Mouse (Mus musculus) heart, adult 2 months (tissue): ENCODE measurements around the gene Slc25a28. TPM values are rescaled to one million over a fixed set of nuclear protein-coding genes. Genes with fewer than 3 reads are reported as not detected.
A peak's percentile ranks its signal among the peaks of the same experiment; 100 is the strongest.

Experiments used
- DNase-seq, 2 experiments: peaks; one replicate each; pipeline ENCODE4 v3.0.0; 2021
- H3K27ac ChIP-seq: fragments of 200-600 bp; 2 replicates; pipeline ENCODE4 v1.8.1; 2022
- H3K27me3 ChIP-seq: fragments of 200-500 bp; 2 replicates; pipeline ENCODE4 v1.6.1; 2012; ENCODE audit warnings: mild to moderate bottlenecking, low read length, inconsistent platforms, mixed read lengths; ENCODE audit not compliant: control insufficient read depth, insufficient read depth
- H3K36me3 ChIP-seq: fragments of 200-500 bp; 2 replicates; pipeline ENCODE4 v1.6.1; 2012; ENCODE audit warnings: low read length, inconsistent platforms; ENCODE audit not compliant: control insufficient read depth, insufficient read depth
- H3K4me1 ChIP-seq: fragments of 200-500 bp; 2 replicates; pipeline ENCODE4 v1.6.1; 2011; ENCODE audit warnings: low read length; ENCODE audit not compliant: control insufficient read depth, insufficient read depth
- H3K4me3 ChIP-seq: fragments of 200-600 bp; 2 replicates; pipeline ENCODE4 v1.8.1; 2022
- H3K79me2 ChIP-seq: fragments of 200-500 bp; replicated peaks from 2 replicates; pipeline ENCODE4 v1.6.1; 2012; ENCODE audit warnings: mild to moderate bottlenecking, inconsistent platforms, low read length, moderate library complexity, mixed read lengths; ENCODE audit not compliant: control insufficient read depth, insufficient read depth
- H3K9ac ChIP-seq: fragments of 200-500 bp; 2 replicates; pipeline ENCODE4 v1.6.1; 2012; ENCODE audit warnings: low read depth, mild to moderate bottlenecking, control low read depth, inconsistent platforms, low read length, mixed read lengths
- CTCF ChIP-seq: fragments of 200-600 bp; IDR thresholded peaks from 2 replicates; pipeline ENCODE4 v1.8.1; 2022; ENCODE audit warnings: antibody characterized with exemption, mild to moderate bottlenecking, moderate library complexity
- EP300 ChIP-seq: fragments of 200-500 bp; IDR thresholded peaks from 2 replicates; pipeline ENCODE4 v1.6.1; 2011; ENCODE audit warnings: low read depth, low read length, control low read depth; ENCODE audit not compliant: insufficient read depth
- POLR2A ChIP-seq: fragments of 200-500 bp; IDR thresholded peaks from 2 replicates; pipeline ENCODE4 v1.6.1; 2011; ENCODE audit warnings: mild to moderate bottlenecking, low read depth, low read length, control low read depth; ENCODE audit not compliant: insufficient read depth
- whole genome bisulfite sequencing: fragments of 180-500 bp; shearing (Covaris S2); methylation state at CpG from one replicate; pipeline ENCODE4 v1.1.7; 2018; 5-methylcytosine and 5-hydroxymethylcytosine counted together
- intact Hi-C: fragments of 180-260 bp; cut with DNase I; formaldehyde crosslinking; loops from one replicate; pipeline ENCODE4 v1.15.1; 2025
- microRNA-seq, 2 experiments: library from miRNA; unstranded; fragments of <30 nt; microRNA quantifications; one replicate each; pipeline ENCODE4 v1.2.0; 2021
- polyA plus RNA-seq: library from polyadenylated mRNA; depleted of rRNA; stranded (reverse); fragments of >200 nt; gene quantifications from 2 replicates; pipeline ENCODE4 v1.2.3, GENCODE M21; 2012; rRNA removed
- total RNA-seq, 2 experiments: library from RNA; stranded (reverse); gene quantifications; 2 replicates each; pipeline ENCODE4 v1.2.3; 2021

The Slc25a28 gene
- total and polyA plus RNA-seq, 3 experiments, result 23.3 to 48.3 (median 31.7) TPM

DNA sequence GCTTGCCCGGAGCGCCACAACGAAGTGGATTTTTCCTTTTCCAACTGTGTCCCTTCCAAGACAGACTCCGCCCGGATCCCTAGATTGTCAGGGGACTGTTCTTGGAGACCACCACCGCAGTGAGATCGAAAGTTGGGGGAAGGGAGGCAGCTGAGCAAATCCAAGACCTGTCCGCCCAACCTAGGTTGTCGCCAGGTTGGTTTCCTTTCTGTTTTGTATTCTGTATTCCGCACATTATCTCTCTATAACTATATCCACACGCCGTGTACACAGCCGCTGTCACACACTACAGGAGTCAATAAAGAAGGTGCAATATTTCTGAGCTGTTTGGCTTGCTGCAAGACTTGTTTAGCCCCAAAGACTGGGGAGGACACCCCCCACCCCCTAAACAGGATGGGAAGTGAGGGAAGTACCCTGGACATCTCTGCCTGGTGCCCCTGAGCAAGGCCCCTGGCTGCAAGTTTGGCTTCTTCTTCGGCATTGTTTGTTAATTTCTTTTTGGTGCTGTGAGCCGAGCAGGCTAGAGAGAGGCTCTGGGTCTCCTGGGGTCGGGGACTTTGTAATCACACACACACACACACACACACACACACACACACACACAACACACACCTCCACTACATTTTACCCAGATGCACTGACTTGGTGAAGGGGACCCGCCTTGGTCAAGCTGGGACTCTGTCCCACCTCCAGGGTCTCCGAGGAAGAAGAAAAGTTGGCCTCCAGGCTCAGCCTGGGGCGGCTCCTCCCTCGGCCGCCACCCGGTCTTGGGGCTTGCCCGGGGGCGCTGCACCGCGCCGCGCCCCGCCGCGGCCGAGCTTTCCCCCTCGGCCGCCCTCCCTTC is 58.9 kb downstream of the Slc25a28 start:
- peaks cover 53% of the 10 kb centered on the region for H3K27me3 ChIP-seq
- H3K36me3 ChIP-seq, result no peaks in the 10 kb centered on the region
- H3K4me3 ChIP-seq, result 0 out of 2 replicates have a peak overlapping the region, but pooled peaks have one; percentile 16
- no peak for TF ChIP-seq POLR2A
- no peak for TF ChIP-seq EP300
- no peak for TF ChIP-seq CTCF
- intact Hi-C loops, result no loop called here
- DNase-seq, result no peak
- H3K9ac ChIP-seq, result no peak overlapping the region
- 3% methylated on average over 33 of the region's 34 CpGs for WGBS
- H3K27ac ChIP-seq, result no peak overlapping the region
- H3K79me2 ChIP-seq, result no peaks in the 10 kb centered on the region
- no peaks in the 10 kb centered on the region; the same call in 1 of the 2 replicates for H3K4me1 ChIP-seq

DNA sequence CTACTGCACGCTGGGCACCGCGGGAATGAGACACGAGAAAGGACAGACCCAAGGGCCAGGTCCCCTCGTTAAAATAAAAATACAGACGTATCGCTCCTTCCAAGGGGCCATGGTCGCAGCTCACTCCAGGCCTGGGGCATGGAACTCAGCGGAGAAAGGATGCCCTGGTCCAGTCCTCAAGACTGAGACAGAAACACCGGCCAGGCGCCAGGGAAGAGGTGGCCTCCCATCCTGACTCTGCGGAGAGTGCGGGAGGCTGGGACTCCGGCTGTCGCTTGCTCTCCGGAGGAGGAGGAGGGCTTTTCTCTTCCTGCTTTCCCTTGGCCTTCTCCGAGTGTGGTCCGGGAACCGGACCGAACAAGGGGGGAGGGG is 59.6 kb downstream of the Slc25a28 start:
- Histone ChIP-seq H3K9ac (no peak overlapping the region), H3K4me1 (no peaks in the 10 kb centered on the region; the same call in 1 of the 2 replicates), H3K36me3 (no peaks in the 10 kb centered on the region), H3K79me2 (no peaks in the 10 kb centered on the region), H3K27me3 (peaks cover 55% of the 10 kb centered on the region), H3K27ac (no peak overlapping the region), H3K4me3 (no peak overlapping the region; the same call in 1 of the 2 replicates)
- peak in 1 of 2 experiments; percentile 12 for DNase-seq
- intact Hi-C loops, result no loop called here
- under 1% methylated on average over 20 of the region's 20 CpGs for WGBS
- no peak for TF ChIP-seq POLR2A
- no peak for TF ChIP-seq CTCF
- no peak for TF ChIP-seq EP300

DNA sequence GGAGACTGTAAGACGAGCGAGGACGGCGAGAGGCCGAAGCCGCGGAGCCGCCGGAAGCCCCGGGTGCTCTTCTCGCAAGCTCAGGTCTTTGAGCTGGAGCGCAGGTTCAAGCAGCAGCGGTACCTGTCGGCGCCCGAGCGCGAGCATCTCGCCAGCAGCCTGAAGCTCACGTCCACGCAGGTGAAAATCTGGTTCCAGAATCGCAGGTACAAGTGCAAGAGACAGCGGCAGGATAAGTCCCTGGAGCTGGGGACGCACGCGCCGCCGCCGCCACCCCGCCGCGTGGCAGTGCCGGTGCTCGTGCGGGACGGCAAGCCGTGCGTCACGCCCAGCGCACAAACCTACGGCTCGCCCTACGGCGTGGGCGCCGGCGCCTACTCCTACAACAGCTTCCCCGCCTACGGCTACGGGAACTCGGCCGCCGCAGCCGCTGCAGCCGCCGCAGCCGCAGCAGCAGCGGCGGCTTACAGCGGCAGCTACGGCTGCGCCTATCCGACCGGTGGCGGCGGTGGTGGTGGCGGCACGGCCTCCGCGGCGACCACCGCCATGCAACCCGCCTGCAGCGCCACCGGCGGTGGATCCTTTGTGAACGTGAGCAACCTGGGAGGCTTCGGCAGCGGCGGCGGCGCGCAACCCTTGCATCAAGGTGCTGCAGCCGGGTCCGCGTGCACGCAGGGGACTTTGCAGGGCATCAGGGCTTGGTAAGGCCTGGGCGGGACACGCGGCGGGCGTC is 60.2 kb downstream of the Slc25a28 start:
- no peak for TF ChIP-seq CTCF
- no peak for TF ChIP-seq POLR2A
- TF ChIP-seq EP300, result no peak
- no peaks in the 10 kb centered on the region; the same call in 1 of the 2 replicates for H3K4me1 ChIP-seq
- peaks cover 57% of the 10 kb centered on the region for H3K27me3 ChIP-seq
- peak; percentile 22 to 48 for DNase-seq
- no peak overlapping the region for H3K27ac ChIP-seq
- intact Hi-C loops, result loop anchor here (5.0 kb wide), 1 partner anchor 87 kb away; no protein-coding TSS in a partner anchor
- H3K4me3 ChIP-seq, result peak overlapping the region; percentile 31
- no peaks in the 10 kb centered on the region for H3K79me2 ChIP-seq
- H3K36me3 ChIP-seq, result no peaks in the 10 kb centered on the region
- WGBS, result 2% methylated on average over 91 of the region's 92 CpGs
- no peak overlapping the region for H3K9ac ChIP-seq

Small RNAs within 50 kb of the gene (microRNA-seq; reads per million reads assigned to microRNA genes)
- 0 reads per million in 2 experiments for gene Gm22646

Other genes starting within 250 kb of the Slc25a28 start
- under 1 TPM; 0.05 TPM for gene Cnnm1, start 234.4 kb downstream of the Slc25a28 start, total RNA-seq
- 0.03 and 0.04 TPM in 2 replicates for gene Cnnm1, start 234.4 kb downstream of the Slc25a28 start, polyA plus RNA-seq
- gene Got1, start 150.3 kb downstream of the Slc25a28 start, total RNA-seq, result 1,000 to 10,000 TPM in 1 of 2 experiments, 100 to 1,000 TPM in 1; 956 to 1,224 TPM
- 575 and 746 TPM in 2 replicates for gene Got1, start 150.3 kb downstream of the Slc25a28 start, polyA plus RNA-seq
- gene Nkx2-3, start 62.6 kb downstream of the Slc25a28 start, total RNA-seq, result not detected
- gene Nkx2-3, start 62.6 kb downstream of the Slc25a28 start, polyA plus RNA-seq, result not detected in 2 replicates
- 1 to 10 TPM; 2.6 to 2.9 TPM for gene Entpd7, start 14.8 kb upstream of the Slc25a28 start, total RNA-seq
- 1.8 and 2.0 TPM in 2 replicates for gene Entpd7, start 14.8 kb upstream of the Slc25a28 start, polyA plus RNA-seq
- 10 to 100 TPM; 12.1 to 15.0 TPM for gene Cutc, start 78.1 kb upstream of the Slc25a28 start, total RNA-seq
- gene Cutc, start 78.1 kb upstream of the Slc25a28 start, polyA plus RNA-seq, result 8.6 and 14.5 TPM in 2 replicates
- gene Cox15, start 78.1 kb upstream of the Slc25a28 start, total RNA-seq, result 10 to 100 TPM; 25.0 to 27.0 TPM
- 22.5 and 28.8 TPM in 2 replicates for gene Cox15, start 78.1 kb upstream of the Slc25a28 start, polyA plus RNA-seq
- not detected for gene Abcc2, start 107.3 kb upstream of the Slc25a28 start, total RNA-seq
- 0.06 and 0.15 TPM in 2 replicates for gene Abcc2, start 107.3 kb upstream of the Slc25a28 start, polyA plus RNA-seq